Comparison of ENCODE assay signal across 7 mouse cellular contexts in genomic region chr14:99931879-99932278, GRCm38 (mm10).
DNase-seq lines count a peak whose midpoint lies in the region; ATAC-seq lines count a peak whose summit lies in the region.

No protein-coding gene starts in this region.

- ATAC-seq in forebrain, embryonic 12.5 days (ENCODE audit: low FRiP score): peak; percentile 70; the same call in 1 of the 2 replicates
- peak; percentile 66; the same call in 1 of the 2 replicates for ATAC-seq in hindbrain, embryonic 11.5 days (ENCODE audit: low FRiP score)

- 11% methylated on average over 4 of the region's 4 CpGs for WGBS in forebrain, embryonic 12.5 days
- WGBS in hindbrain, embryonic 11.5 days: 16% methylated on average over 4 of the region's 4 CpGs

- no peaks in the 10 kb centered on the region for H3K4me1 ChIP-seq in forebrain, embryonic 12.5 days
- no peaks in the 10 kb centered on the region for H3K4me1 ChIP-seq in hindbrain, embryonic 11.5 days (replicated peaks; ENCODE audit: control insufficient read depth, insufficient read depth, low read length)

- H3K4me3 ChIP-seq in forebrain, embryonic 12.5 days (replicated peaks): no peak overlapping the region
- no peak overlapping the region for H3K4me3 ChIP-seq in hindbrain, embryonic 11.5 days (ENCODE audit: low read depth, low read length)

- H3K27me3 ChIP-seq in forebrain, embryonic 12.5 days: no peaks in the 10 kb centered on the region
- H3K27me3 ChIP-seq in hindbrain, embryonic 11.5 days (ENCODE audit: control insufficient read depth, insufficient read depth, low read length): no peaks in the 10 kb centered on the region

- H3K27ac ChIP-seq in forebrain, embryonic 12.5 days: no peak overlapping the region
- H3K27ac ChIP-seq in hindbrain, embryonic 11.5 days (ENCODE audit: low read depth, low read length): no peak overlapping the region

- no peak overlapping the region for H3K9ac ChIP-seq in forebrain, embryonic 12.5 days
- no peak overlapping the region for H3K9ac ChIP-seq in hindbrain, embryonic 11.5 days (ENCODE audit: low read depth, low read length)

- H3K4me2 ChIP-seq in forebrain, embryonic 12.5 days: no peak overlapping the region
- H3K4me2 ChIP-seq in hindbrain, embryonic 11.5 days (replicated peaks; ENCODE audit: low read depth, low read length): no peak overlapping the region

- H3K9me3 ChIP-seq in forebrain, embryonic 12.5 days: no peaks in the 10 kb centered on the region
- H3K9me3 ChIP-seq in hindbrain, embryonic 11.5 days (ENCODE audit: control insufficient read depth, low read length): no peaks in the 10 kb centered on the region

- H3K36me3 ChIP-seq in forebrain, embryonic 12.5 days (replicated peaks): no peaks in the 10 kb centered on the region
- no peaks in the 10 kb centered on the region for H3K36me3 ChIP-seq in hindbrain, embryonic 11.5 days (ENCODE audit: control insufficient read depth, insufficient read depth, low read length)

- DNase-seq in NIH3T3 (ENCODE audit: low read depth): peak; percentile 85
- peak; percentile 7 for DNase-seq in c-Kit-positive CD71-positive TER-119-negative erythroid progenitor cells, embryonic 14.5 days (ENCODE audit: low read depth)
- DNase-seq in hindbrain, embryonic 11.5 days (ENCODE audit: low spot score): peak; percentile 90
- peak; percentile 57 for DNase-seq in layer of hippocampus, adult 9-11 months
- peak; percentile 34 to 71 for DNase-seq in lung, postnatal 4 days
- DNase-seq in right cerebral cortex, postnatal 14 days: peak; percentile 86

Comparison
In these comparisons a context has a peak if more than half of its experiments do, and no peak if none do; other contexts are left out.
1. DNase-seq: peak in every context shown above with its lines; median percentile 90 in hindbrain, embryonic 11.5 days; 86 in right cerebral cortex, postnatal 14 days; 85 in NIH3T3; 57 in layer of hippocampus, adult 9-11 months; 52 in lung, postnatal 4 days; 7 in c-Kit-positive CD71-positive TER-119-negative erythroid progenitor cells, embryonic 14.5 days.